Mouse (Mus musculus) T-helper 1 cell (primary cell): ENCODE data around the gene Rnf6.

Experiments
- in situ Hi-C: fragments of 300-600 bp; cut with MboI, MseI; formaldehyde crosslinking; loops from one replicate; pipeline ENCODE4 v1.15.1; 2025; ENCODE audit warnings: high pct_unique_total_duplicates

The Rnf6 gene

DNA sequence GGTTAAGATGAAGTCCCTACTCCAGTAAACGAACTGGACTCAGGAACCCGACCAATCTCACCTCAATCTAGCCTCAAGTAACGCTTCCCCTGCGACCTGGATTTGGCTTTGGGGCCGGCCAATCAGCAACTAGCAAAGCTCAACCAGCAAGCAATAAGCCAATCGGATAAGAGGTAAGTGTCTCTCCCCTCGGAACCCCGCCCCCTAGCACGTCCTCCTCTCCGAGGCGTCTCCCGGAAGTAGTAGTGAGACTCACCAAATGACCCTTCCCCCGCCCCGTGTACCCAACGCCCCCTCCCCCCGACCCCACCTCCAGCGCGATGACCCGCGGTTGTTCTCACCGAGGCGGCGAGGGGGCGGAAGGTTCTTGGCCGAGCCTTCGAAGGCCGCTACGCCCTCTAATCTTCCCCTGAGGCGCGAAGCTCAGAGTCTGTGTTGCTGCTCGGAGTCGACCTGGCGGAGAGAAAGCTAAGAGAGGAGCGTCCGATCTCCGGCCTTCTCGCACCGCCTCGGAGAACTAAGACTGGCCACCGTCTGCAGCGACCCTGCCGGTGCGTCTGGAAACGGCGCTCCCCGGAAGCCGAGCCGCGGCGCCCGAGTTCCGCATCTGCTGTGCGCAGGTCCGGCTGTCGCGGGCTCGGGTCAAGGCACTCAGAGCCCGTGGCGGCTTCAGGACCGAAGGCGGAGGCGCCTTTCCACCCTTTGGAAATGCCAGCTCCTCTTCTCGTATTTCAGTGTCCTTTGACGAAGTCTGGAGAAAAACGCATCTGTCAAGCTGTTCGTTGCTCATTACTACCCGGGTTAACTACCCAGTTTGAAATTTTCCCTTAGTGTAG lies at the start of gene Rnf6:
Rnf6 (minus strand) TSS at position 677 of the 836 bp plus-strand sequence.
- in situ Hi-C loops = loop anchor here (10.0 to 25.0 kb wide), 2 partner anchors 566 to 1644 kb away; partner anchors contain the start of genes Pomp and Usp12

DNA sequence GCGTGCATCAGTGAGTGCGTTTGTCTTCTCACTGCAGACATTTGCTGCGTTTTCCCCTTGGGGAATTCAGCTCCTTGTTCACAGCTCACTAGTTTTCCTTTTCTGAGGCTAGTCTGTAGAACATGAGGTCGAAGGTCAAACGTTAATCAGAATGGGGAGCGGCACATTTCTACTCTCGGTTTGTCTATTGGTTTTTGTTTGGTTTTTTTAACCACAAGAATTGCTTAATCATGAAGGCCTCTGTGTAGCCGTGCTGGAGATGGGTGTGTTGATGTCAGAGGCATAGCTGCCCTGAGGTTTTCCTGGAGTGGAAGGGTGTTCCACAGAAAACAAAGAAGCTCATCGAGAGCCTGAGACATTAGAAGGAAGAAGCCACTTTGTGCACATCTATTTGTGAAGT lies 49.2 kb upstream of the Rnf6 start:
- in situ Hi-C loops = no loop called here

GRCm38 (mm10) chr5:146267776-146268175 lies 46.4 kb upstream of the Rnf6 start:
- in situ Hi-C loops = no loop called here

DNA sequence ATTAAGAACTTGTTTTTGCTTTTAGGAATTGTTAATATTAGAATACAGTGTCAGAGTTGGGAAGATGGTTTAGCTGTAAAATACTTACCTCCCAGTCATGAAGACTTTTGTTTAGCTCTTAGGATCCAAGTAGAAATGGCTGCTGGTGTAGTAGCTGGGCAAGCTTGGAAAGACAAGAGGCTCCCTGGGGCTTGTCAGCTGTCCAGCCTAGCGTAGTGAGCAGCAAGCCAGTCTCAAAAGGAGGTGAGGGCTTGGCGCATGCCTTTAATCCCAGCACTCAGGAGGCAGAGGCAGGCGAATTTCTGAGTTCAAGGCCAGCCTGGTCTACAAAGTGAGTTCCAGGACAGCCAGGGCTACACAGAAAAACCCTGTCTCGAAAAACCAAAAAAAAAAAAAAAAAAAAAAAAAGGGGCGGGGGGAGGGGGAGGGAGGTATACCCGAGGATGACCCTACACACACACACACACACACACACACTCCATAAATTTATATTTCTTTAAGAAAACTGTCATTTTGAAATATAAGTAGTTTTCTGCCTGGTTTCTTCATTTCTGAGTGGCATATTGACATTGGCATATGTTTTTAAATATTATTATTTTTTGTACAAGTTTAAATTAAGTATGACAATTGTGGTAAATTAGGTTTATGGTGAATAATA lies 44.7 kb upstream of the Rnf6 start:
- in situ Hi-C loops = no loop called here

DNA sequence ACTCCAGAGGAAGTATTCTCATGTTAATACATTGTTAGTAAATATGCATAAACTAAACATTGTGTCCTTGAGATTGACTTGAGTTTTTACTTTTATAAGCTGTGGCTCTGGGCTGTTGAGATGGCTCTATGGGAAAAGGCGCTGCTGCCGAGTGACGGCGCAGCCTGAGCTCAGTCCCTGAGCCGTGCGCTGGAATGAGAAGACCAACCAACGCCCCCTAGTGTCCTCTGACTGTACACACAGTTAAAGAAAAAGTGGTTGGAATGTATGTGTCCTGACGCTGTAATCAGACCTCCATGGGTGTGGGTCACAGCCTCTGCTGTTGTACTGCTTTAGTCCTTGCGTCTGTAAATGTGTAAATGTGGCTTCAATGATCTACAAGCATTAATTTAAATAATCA lies 38.6 kb upstream of the Rnf6 start:
- in situ Hi-C loops = no loop called here

- in situ Hi-C loops = no loop called here
Measured at GRCm38 (mm10) chr5:146253644-146254043, 32.3 kb upstream of the Rnf6 start.

GRCm38 (mm10) chr5:146251663-146252429 lies 30.5 kb upstream of the Rnf6 start:
- in situ Hi-C loops = no loop called here

DNA sequence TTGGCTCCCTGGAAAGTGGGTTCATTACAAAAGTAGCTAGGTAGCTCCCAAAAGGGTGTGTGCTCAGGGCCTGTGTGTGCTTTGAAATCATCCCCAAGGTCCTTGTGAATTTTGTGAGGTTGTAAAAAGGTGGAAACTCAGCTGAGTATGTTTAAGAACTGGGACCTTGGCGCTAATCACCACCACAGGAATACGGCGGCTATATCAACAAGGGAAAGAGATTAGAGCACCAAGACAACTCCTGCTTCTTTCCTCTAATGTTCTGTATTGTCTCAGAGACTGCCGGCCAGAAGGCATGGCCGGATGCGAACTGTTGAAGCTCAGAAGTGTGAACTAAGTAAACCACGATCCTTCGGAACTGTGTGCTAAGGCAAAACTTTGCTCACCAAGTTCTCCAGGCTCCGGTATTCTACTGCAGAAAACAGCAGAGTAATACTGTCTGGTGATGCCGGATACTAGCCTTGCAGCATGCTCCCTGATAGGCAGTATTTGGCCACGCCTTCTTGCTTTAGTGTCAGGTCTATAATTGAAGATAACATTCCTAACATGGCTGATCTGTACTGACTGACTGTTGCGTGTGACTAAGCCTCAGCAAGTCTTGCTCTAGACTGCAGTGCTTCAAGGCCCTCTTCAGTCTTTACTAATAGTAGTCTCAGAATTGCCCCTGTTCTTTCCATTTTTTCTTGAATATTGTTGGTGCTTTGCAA lies 29.2 kb upstream of the Rnf6 start:
- in situ Hi-C loops = no loop called here

- in situ Hi-C loops = loop anchor here (25.0 kb wide), 1 partner anchor 839 kb away; the partner anchor contains the start of genes Lnx2 and Polr1d
Measured at GRCm38 (mm10) chr5:146248746-146249145, 27.4 kb upstream of the Rnf6 start.

DNA sequence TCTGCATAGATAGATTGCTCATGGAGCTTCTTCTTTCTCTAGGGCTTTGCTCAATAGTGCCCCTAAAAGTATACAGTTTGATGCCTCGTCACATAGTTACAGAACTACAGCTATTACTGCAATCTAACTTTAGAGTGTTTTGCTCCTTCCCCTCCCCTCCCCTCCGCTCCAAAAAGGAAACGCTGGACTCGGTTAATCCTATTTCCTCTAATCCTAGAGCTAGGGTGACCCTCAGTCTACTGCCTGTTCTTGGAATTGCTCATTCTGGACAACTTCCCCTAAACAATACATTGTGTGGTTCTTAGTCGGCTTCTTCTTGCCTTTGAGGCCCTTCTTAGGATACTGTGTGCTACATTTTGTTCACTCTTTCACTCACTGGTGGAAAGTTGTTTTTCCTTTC lies 26.4 kb upstream of the Rnf6 start:
- in situ Hi-C loops = loop anchor here (25.0 kb wide), 1 partner anchor 840 kb away; the partner anchor contains the start of genes Lnx2 and Polr1d

- in situ Hi-C loops = loop anchor here (25.0 kb wide), 1 partner anchor 841 kb away; the partner anchor contains the start of genes Lnx2 and Polr1d
Measured at GRCm38 (mm10) chr5:146246386-146246785, 25.0 kb upstream of the Rnf6 start.

DNA sequence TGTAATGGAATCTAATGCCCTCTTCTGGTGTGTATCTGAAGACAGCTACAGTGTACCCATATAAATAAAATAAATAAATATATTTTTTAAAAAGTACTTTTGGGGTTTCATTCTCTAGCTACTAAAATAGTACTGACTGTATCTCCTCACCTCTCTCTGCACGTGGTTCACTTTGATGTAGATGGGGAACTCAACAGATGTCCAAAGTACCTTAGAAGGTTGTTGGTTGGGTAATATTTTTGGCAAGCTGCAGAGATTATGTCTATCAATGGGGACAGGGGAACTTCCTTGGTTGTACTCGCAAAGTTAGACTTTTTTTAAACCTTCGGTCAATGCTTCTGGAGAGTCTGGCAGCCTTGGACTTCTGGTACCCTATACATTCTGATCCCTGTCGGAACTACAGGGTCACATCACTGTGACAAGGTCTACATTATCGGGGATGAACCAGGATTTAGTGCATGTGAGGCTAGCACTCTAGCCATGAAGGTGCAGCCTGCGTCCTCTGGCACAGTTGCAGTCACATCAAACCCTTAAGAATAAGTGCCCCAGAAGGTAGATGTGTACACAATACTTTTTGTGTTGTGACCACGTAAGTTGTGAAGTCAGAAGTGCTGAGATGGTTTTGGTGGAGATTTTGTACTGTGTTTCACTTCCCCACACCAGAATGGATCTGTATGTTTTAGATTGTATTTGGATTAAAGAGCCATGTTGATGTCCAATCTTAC lies 24.5 kb upstream of the Rnf6 start:
- in situ Hi-C loops = loop anchor here (25.0 kb wide), 1 partner anchor 841 kb away; the partner anchor contains the start of genes Lnx2 and Polr1d

DNA sequence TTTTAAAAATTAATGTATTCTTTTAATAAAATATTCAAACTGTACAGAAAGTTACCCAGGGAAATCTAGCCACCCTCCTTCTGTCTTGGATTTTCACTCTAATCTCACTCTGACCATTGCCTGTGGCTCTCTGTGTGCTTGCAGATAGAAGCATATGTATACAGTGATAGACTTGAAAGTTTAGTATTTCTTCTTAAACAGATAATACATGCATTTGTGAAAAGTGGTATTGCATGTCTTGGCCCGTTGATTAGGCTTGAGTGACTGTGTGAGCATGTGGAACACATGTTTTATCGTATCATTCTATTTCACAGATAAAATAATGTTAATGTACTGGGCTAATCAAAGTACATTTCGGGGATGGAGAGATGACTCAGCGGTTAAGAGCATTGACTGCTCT lies 23.8 kb upstream of the Rnf6 start:
- in situ Hi-C loops = loop anchor here (25.0 kb wide), 1 partner anchor 842 kb away; the partner anchor contains the start of genes Lnx2 and Polr1d

- in situ Hi-C loops = loop anchor here (25.0 kb wide), 1 partner anchor 846 kb away; the partner anchor contains the start of genes Lnx2 and Polr1d
Measured at GRCm38 (mm10) chr5:146241202-146241601, 19.8 kb upstream of the Rnf6 start.

DNA sequence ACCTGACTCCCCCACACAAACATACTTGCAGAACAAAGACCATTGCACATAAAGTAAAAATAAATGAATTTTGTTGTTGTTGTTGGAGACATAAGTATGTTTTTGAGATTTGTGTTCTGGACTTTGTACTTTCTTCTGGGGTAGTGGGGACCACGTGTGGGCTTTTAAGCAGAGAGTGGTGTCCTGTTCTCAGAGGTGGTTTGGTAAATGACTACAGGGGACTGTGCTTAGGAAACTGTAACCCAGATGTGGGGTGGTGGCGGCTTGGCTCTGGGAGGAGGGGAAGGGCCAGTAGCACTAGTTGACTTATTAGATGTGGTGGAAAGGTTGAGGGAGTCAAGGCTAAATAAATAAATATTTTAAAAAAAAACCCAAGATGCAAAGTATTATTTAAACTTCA lies 19.4 kb upstream of the Rnf6 start:
- in situ Hi-C loops = loop anchor here (25.0 kb wide), 1 partner anchor 847 kb away; the partner anchor contains the start of genes Lnx2 and Polr1d

DNA sequence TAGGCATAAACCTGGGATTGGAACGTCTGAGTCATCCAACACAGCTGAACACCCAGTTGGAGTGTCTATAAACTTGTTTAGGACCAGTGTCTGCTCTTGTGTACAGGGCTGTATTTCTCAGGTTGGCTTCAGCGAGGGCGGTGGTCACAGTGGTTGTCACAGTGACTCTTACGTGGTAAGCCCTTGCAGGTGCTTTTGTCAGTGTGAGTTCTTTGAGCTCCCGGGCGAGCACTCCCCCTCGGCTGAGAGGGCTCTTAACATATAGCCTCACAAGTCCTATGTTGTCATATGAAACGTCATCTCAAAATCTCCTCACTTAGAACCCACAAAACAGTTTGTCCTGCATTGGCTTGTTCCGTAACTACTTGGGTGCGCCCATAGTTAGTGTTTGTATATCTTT lies 16.9 kb upstream of the Rnf6 start:
- in situ Hi-C loops = loop anchor here (25.0 kb wide), 1 partner anchor 849 kb away; the partner anchor contains the start of genes Lnx2 and Polr1d

- in situ Hi-C loops = loop anchor here (25.0 kb wide), 1 partner anchor 853 kb away; the partner anchor contains the start of genes Lnx2 and Polr1d
Measured at GRCm38 (mm10) chr5:146234336-146234735, 13.0 kb upstream of the Rnf6 start.

GRCm38 (mm10) chr5:146232816-146233215 lies 11.5 kb upstream of the Rnf6 start:
- in situ Hi-C loops = loop anchor here (25.0 kb wide), 1 partner anchor 854 kb away; the partner anchor contains the start of genes Lnx2 and Polr1d

DNA sequence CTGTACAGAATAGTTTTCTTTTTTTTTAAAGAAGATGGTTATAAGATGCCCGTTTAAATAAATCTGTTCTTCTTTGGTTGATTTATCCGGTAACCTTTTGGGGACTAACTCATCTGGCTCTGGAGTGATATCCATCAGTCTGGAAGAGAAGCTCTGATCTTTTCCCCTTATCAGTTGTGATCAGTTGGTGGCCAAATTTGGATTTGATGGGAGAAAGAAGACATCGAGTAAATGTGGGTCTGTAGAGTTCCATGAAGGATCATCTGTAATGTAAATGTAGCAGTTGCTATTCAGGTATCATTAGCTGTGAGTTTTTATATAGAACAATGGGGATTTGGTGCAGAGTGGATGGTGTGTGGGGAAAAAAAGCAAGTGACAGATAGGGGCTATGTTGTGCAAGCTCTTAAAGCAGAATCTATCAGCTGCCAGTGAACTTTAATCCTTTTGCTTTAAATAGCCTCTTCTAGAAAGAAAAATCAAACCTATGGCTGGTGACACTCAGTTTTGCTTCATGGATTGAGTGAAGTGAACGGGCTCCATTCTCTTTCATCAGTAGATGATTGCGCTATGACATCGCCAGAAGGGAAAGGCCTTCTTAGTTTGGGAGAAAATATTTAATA lies 10.8 kb upstream of the Rnf6 start:
- in situ Hi-C loops = loop anchor here (25.0 kb wide), 1 partner anchor 855 kb away; the partner anchor contains the start of genes Lnx2 and Polr1d
